Mouse (Mus musculus): ENCODE results near the gene Gpr33. TPM values are rescaled to one million over a fixed set of nuclear protein-coding genes. Genes with fewer than 3 reads are reported as not detected.

Gpr33 gene
- polyA plus RNA-seq, 1 experiment: not detected

DNA sequence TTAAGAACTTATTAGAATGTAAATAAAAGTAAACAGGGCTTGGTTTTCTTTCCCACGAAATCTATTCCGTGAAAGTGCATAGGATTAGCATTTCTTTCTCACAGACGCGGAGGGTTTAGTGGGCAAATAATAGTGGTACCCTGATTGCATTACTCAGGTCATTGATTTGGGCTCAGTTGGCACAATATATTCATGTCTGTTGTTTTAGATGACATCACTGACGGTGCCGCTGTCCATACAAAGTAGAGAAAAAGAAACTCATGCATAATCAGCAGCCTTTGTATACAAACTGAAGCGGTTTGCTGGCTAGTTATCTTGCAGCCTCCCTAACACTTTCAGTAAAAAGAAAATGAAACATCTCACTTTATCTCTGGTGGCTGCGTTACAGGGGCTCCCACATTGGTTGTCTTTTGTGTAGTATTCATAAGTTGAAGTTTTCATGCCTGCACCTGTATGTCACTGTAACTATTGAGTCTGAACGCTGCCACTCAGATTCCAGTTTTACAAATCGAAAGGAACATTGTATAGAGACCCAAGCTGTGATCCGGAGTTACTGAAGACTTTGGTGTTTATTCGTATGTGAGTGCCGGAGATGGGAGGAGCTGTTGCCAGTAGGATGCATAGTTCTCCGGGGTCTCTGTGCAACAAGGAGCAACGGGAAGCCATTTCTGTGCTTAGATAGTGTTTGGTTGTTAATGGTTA, 17.8 kb downstream of the Gpr33 start:
- no peaks in the 10 kb centered on the region for H3K36me3 ChIP-seq (ENCODE audit: control insufficient read depth, insufficient read depth, low read length, poor library complexity, severe bottlenecking)
- H3K27me3 ChIP-seq (ENCODE audit: control insufficient read depth, insufficient read depth, low read length, poor library complexity, severe bottlenecking): no peaks in the 10 kb centered on the region
- H3K27ac ChIP-seq (ENCODE audit: insufficient read depth, low read length): no peak overlapping the region
- no peak overlapping the region for H3K9ac ChIP-seq (ENCODE audit: low read depth, poor library complexity, severe bottlenecking)
- no peak overlapping the region for H3K4me3 ChIP-seq (ENCODE audit: low read depth, low read length)
- H3K4me1 ChIP-seq (ENCODE audit: control insufficient read depth, insufficient read depth, low read length): no peaks in the 10 kb centered on the region
- TF ChIP-seq EP300 (IDR thresholded peaks at IDR 0.05; ENCODE audit: insufficient read depth, low read depth, low read length) (no peak), CTCF (IDR thresholded peaks at IDR 0.05; ENCODE audit: low read depth, low read length) (no peak), POLR2A (IDR thresholded peaks at IDR 0.05; ENCODE audit: insufficient read depth, low read length) (no peak)
- H3K9me3 ChIP-seq (replicated peaks; ENCODE audit: control insufficient read depth, insufficient read depth, low read length, poor library complexity, severe bottlenecking): no peaks in the 10 kb centered on the region; the same call in 1 of the 2 replicates

DNA sequence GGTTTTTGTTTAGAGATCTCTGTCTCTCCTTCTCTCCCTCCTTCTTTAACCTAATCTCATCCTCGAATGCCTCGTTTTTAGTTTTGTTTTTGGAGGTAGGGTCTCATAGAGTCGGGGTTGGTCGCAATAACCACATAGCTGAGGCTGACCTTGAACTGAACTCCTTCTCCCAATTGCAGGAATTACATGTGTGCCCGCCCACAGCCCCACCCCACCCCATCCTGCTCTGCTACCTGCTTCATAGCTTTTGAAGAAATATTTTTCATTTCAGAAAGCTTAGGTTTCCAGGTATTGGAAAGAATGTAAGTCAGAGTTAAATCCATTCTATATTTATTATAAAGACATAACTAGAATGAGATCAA, 21.2 kb downstream of the Gpr33 start:
- H3K27ac ChIP-seq (ENCODE audit: insufficient read depth, low read length): no peak overlapping the region

DNA sequence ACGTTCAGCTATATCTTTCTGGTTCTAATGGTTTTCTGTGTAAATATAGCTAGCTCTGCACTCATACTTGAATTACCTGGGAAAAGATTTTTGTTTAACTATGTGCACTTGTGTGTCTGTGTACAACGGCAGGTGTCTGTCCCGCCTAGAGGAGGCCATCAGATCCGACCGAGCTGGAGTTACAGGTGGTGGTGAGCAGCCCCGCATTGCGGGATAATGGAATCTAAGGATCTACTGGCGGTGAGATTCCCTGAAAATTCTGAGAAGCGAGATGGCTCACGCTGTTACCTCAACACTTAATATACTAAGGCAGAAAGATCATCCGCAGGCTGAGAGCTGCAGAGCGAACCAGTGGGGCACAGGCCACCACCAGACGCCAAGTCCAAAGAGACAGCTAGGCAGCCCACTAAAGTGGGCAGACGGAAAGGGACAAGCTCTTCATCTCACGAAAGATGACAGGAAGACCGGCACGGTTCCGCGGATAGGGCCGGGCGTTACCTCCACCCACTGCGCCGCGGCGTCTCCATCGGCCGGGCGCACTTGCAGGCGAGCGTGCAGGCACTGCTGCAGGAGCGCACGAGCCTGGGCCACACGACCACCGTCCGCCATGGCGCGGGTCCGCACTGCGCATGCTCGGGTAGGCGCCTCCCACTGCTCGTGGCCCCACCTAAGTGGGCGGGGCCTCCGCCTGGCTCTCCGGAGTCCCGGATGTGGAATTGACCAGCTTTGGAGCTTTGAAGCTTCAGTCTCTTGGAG, 21.8 kb downstream of the Gpr33 start, which contains the start of gene Dtd2:
TSS of gene Dtd2 (minus strand) at position 625 of the 756 bp plus-strand sequence.
- Histone ChIP-seq H3K27ac (ENCODE audit: insufficient read depth, low read length) (no peak within 1 kb of the TSS), H3K27me3 (ENCODE audit: control insufficient read depth, insufficient read depth, low read length, poor library complexity, severe bottlenecking) (no peaks in the 10 kb centered on the region), H3K9me3 (replicated peaks; ENCODE audit: control insufficient read depth, insufficient read depth, low read length, poor library complexity, severe bottlenecking) (no peaks in the 10 kb centered on the region; the same call in 1 of the 2 replicates)

More for the DNA sequence above, 21.2 kb downstream of the Gpr33 start:
- Histone ChIP-seq H3K9ac (ENCODE audit: low read depth, poor library complexity, severe bottlenecking) (no peak overlapping the region), H3K9me3 (replicated peaks; ENCODE audit: control insufficient read depth, insufficient read depth, low read length, poor library complexity, severe bottlenecking) (no peaks in the 10 kb centered on the region; the same call in 1 of the 2 replicates), H3K36me3 (ENCODE audit: control insufficient read depth, insufficient read depth, low read length, poor library complexity, severe bottlenecking) (peaks cover 6% of the 10 kb centered on the region; the same call in 1 of the 2 replicates), H3K4me3 (ENCODE audit: low read depth, low read length) (no peak overlapping the region), H3K4me1 (ENCODE audit: control insufficient read depth, insufficient read depth, low read length) (no peaks in the 10 kb centered on the region), H3K27me3 (ENCODE audit: control insufficient read depth, insufficient read depth, low read length, poor library complexity, severe bottlenecking) (no peaks in the 10 kb centered on the region)
- TF ChIP-seq EP300 (IDR thresholded peaks at IDR 0.05; ENCODE audit: insufficient read depth, low read depth, low read length) (no peak), POLR2A (IDR thresholded peaks at IDR 0.05; ENCODE audit: insufficient read depth, low read length) (no peak), CTCF (IDR thresholded peaks at IDR 0.05; ENCODE audit: low read depth, low read length) (no peak)

DNA sequence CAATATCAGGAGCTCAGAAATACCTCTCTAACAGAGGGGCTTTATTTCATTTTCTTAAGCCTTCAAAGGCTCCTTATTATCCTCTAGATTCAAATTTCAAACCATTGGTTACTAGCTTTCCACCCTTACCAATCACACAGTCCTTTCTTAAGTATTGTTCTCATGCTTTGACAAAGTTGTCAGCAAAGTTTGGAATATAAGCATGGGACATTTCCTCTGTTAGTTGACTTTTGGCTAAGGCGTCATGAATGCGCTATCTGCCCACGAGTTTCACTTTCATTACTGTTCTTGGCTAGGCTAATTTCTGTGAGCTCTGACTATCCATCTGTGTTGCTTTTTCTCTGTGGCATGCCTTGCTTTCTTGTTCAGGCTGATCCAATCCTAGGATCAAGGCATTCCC, 25.1 kb downstream of the Gpr33 start:
- Histone ChIP-seq H3K9me3 (replicated peaks; ENCODE audit: control insufficient read depth, insufficient read depth, low read length, poor library complexity, severe bottlenecking) (no peaks in the 10 kb centered on the region; the same call in 1 of the 2 replicates), H3K9ac (ENCODE audit: low read depth, poor library complexity, severe bottlenecking) (no peak overlapping the region), H3K36me3 (ENCODE audit: control insufficient read depth, insufficient read depth, low read length, poor library complexity, severe bottlenecking) (peaks cover 20% of the 10 kb centered on the region), H3K27ac (ENCODE audit: insufficient read depth, low read length) (no peak overlapping the region), H3K4me1 (ENCODE audit: control insufficient read depth, insufficient read depth, low read length) (no peaks in the 10 kb centered on the region), H3K27me3 (ENCODE audit: control insufficient read depth, insufficient read depth, low read length, poor library complexity, severe bottlenecking) (no peaks in the 10 kb centered on the region), H3K4me3 (ENCODE audit: low read depth, low read length) (no peak overlapping the region)
- TF ChIP-seq CTCF (IDR thresholded peaks at IDR 0.05; ENCODE audit: low read depth, low read length): no peak
- TF ChIP-seq POLR2A (IDR thresholded peaks at IDR 0.05; ENCODE audit: insufficient read depth, low read length): no peak
- no peak for TF ChIP-seq EP300 (IDR thresholded peaks at IDR 0.05; ENCODE audit: insufficient read depth, low read depth, low read length)

More for the DNA sequence above, 21.8 kb downstream of the Gpr33 start, which contains the start of gene Dtd2:
- TF ChIP-seq CTCF (IDR thresholded peaks at IDR 0.05; ENCODE audit: low read depth, low read length) (no peak), POLR2A (IDR thresholded peaks at IDR 0.05; ENCODE audit: insufficient read depth, low read length) (peak; percentile 99), EP300 (IDR thresholded peaks at IDR 0.05; ENCODE audit: insufficient read depth, low read depth, low read length) (0 out of 2 replicates have a peak, but pooled peaks have one; percentile 19)
- Histone ChIP-seq H3K9ac (ENCODE audit: low read depth, poor library complexity, severe bottlenecking) (peak within 1 kb of the TSS; percentile 87), H3K4me3 (ENCODE audit: low read depth, low read length) (peak within 1 kb of the TSS; percentile 75), H3K4me1 (ENCODE audit: control insufficient read depth, insufficient read depth, low read length) (no peaks in the 10 kb centered on the region), H3K36me3 (ENCODE audit: control insufficient read depth, insufficient read depth, low read length, poor library complexity, severe bottlenecking) (peaks cover 6% of the 10 kb centered on the region; the same call in 1 of the 2 replicates)

DNA sequence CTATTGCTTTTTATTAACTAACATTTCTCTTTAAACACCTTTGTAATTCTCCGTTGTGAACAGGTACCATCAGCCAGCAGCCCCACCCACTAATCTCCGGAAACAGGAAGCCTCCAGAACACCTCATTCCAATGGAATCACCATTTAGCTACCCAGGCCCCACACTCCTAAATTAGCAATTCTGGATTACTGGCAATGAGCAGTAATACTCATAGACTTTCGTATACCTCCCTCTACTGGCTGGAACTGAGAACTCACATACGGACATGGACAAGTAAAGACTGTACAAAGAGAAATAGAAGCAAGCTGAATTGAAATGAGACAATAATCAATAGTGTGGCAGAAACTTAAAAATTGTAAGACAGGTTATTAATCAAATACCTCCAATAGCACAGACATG, 26.3 kb downstream of the Gpr33 start:
- H3K4me1 ChIP-seq (ENCODE audit: control insufficient read depth, insufficient read depth, low read length): no peaks in the 10 kb centered on the region
- H3K27ac ChIP-seq (ENCODE audit: insufficient read depth, low read length): no peak overlapping the region
- TF ChIP-seq CTCF (IDR thresholded peaks at IDR 0.05; ENCODE audit: low read depth, low read length) (peak; percentile 10), POLR2A (IDR thresholded peaks at IDR 0.05; ENCODE audit: insufficient read depth, low read length) (no peak), EP300 (IDR thresholded peaks at IDR 0.05; ENCODE audit: insufficient read depth, low read depth, low read length) (no peak)
- H3K27me3 ChIP-seq (ENCODE audit: control insufficient read depth, insufficient read depth, low read length, poor library complexity, severe bottlenecking): no peaks in the 10 kb centered on the region
- H3K4me3 ChIP-seq (ENCODE audit: low read depth, low read length): no peak overlapping the region
- peaks cover 28% of the 10 kb centered on the region for H3K36me3 ChIP-seq (ENCODE audit: control insufficient read depth, insufficient read depth, low read length, poor library complexity, severe bottlenecking)
- H3K9ac ChIP-seq (ENCODE audit: low read depth, poor library complexity, severe bottlenecking): peak overlapping the region; percentile 44; the same call in 1 of the 2 replicates
- H3K9me3 ChIP-seq (replicated peaks; ENCODE audit: control insufficient read depth, insufficient read depth, low read length, poor library complexity, severe bottlenecking): no peaks in the 10 kb centered on the region
